Mouse (Mus musculus): ENCODE data around the gene Ntn1. TPM values are rescaled to one million over a fixed set of nuclear protein-coding genes. Genes with fewer than 3 reads are reported as not detected.

The Ntn1 gene
- polyA plus RNA-seq, 1 experiment: 6.1 TPM

DNA sequence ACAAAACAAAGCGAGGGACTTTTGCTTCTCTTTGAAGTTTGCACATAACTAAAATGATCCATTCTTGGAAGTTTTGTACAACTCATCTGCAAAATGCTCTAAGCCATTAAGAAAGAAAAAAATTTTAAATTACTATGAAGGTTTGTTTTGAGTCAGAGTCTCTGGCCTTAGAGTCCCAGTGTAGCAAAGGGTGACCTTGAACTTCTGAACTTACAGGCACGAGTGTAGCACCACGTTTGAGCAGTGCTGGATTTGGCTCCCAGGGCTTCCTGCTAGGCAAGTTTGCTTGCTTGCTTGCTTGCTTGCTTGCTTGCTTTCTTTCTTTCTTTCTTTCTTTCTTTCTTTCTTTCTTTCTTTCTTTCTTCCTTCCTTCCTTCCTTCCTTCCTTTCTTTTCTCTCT, 16.4 kb upstream of the Ntn1 start:
- no peak for TF ChIP-seq CTCF (IDR thresholded peaks at IDR 0.05; ENCODE audit: borderline replicate concordance, insufficient read depth, low read length)
- no peak for TF ChIP-seq POLR2A (IDR thresholded peaks at IDR 0.05; ENCODE audit: low read depth, low read length)
- H3K4me1 ChIP-seq (ENCODE audit: control insufficient read depth, insufficient read depth, low read length): no peaks in the 10 kb centered on the region
- H3K4me3 ChIP-seq (ENCODE audit: insufficient read depth, low read length): no peak overlapping the region
- no peak overlapping the region for H3K27ac ChIP-seq (ENCODE audit: insufficient read depth, low read length)

DNA sequence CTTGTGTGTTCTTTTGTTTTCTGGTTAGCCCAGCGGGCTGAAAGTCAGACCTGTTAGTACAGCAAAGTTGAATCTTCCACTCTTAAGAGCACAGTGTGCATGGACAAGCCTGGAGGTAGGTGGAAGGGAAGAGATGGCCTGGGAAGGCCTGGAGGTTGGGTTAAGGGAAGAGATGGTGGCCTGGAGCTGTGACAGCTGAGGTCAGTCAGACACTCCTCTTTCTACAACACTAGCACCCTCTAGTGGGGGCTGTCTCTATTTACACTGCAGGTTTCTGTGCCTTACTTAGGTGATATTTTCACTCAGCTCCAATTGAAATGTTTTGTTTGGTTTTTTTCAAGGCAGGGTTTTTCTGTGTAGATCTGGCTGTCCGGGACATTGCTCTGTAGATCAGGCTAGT, 7.5 kb upstream of the Ntn1 start:
- no peak overlapping the region for H3K27ac ChIP-seq (ENCODE audit: insufficient read depth, low read length)
- TF ChIP-seq CTCF (IDR thresholded peaks at IDR 0.05; ENCODE audit: borderline replicate concordance, insufficient read depth, low read length): peak; percentile 52; the same call in 1 of the 2 replicates
- no peak for TF ChIP-seq POLR2A (IDR thresholded peaks at IDR 0.05; ENCODE audit: low read depth, low read length)
- no peaks in the 10 kb centered on the region for H3K4me1 ChIP-seq (ENCODE audit: control insufficient read depth, insufficient read depth, low read length)
- no peak overlapping the region for H3K4me3 ChIP-seq (ENCODE audit: insufficient read depth, low read length)

DNA sequence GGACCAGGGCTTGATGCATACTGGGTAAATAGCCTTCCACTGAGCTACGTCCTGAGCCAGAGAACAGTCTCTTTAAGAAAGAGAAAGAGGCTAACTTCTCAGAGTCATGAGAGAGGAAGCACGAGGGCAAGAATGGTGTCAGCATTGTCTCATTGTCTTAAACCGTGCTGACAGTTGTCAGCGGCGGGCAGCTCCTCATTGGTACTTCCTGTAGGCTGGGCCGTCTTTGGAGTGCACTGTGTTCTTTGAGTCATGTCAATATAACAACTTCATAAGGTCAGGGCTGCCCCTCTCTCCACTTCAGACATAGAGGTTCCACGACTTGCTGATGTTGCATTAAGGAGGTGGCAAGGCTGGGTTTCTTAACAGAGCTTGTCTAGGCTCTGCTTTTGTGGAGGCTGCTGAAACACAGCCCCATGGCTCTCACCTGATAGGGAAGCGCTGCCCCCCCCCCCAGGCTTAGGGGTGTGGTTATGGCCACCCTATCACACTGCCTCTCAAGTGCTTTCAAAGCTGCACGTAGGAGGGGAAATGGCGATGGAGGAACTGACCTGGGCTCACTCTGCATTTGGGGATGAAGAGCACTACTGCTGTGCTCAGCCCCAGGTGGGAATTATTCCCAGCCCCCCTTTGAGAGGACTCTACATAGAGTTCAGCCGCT, 6.8 kb upstream of the Ntn1 start:
- TF ChIP-seq CTCF (IDR thresholded peaks at IDR 0.05; ENCODE audit: borderline replicate concordance, insufficient read depth, low read length) (no peak), POLR2A (IDR thresholded peaks at IDR 0.05; ENCODE audit: low read depth, low read length) (no peak)

DNA sequence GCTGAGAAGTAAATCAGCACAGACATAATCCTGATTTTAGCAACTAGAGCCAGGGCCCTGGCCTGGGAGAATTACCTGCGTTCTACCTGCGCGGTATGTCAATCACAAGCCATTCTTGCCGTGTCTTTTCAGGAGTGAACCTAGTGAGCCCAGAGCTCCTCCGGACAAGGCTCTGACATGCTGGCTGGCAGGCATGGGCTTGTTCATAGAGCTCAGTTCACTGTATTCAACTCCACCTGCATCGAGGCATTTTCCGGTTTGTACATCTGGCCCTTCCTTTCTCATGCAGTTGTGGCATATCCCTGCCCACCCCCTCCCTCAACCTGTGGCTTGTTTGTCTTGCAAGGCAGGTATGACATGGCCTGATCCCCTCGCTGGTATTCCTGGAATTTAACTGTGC, 5.0 kb upstream of the Ntn1 start:
- Histone ChIP-seq H3K4me1 (ENCODE audit: control insufficient read depth, insufficient read depth, low read length) (no peaks in the 10 kb centered on the region), H3K4me3 (ENCODE audit: insufficient read depth, low read length) (no peak overlapping the region), H3K27ac (ENCODE audit: insufficient read depth, low read length) (no peak overlapping the region)
- TF ChIP-seq CTCF (IDR thresholded peaks at IDR 0.05; ENCODE audit: borderline replicate concordance, insufficient read depth, low read length): no peak
- TF ChIP-seq POLR2A (IDR thresholded peaks at IDR 0.05; ENCODE audit: low read depth, low read length): no peak

More for the DNA sequence above, 6.8 kb upstream of the Ntn1 start:
- Histone ChIP-seq H3K4me3 (ENCODE audit: insufficient read depth, low read length) (no peak overlapping the region), H3K27ac (ENCODE audit: insufficient read depth, low read length) (no peak overlapping the region), H3K4me1 (ENCODE audit: control insufficient read depth, insufficient read depth, low read length) (no peaks in the 10 kb centered on the region)

DNA sequence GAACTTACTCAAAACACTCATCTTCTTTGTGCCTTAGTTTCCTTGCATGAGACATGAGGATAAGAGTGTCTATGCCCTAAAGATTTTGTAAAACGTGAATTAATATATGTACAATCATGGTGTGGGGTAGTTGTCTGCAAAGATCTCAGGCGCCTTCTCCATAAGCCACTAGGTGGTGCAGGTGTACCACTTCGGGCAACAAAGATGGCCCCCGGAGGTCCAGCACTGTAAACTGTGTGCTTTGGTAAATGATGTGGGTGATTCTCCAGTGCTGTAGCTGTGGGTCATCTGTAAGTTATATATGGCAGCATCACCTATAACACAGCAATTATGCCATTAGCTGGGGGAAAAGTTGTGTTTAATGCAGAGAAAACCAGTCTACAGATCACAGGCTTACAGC, 3.6 kb upstream of the Ntn1 start:
- no peak for TF ChIP-seq POLR2A (IDR thresholded peaks at IDR 0.05; ENCODE audit: low read depth, low read length)
- TF ChIP-seq CTCF (IDR thresholded peaks at IDR 0.05; ENCODE audit: borderline replicate concordance, insufficient read depth, low read length): peak; percentile 5; the same call in 1 of the 2 replicates
- Histone ChIP-seq H3K27ac (ENCODE audit: insufficient read depth, low read length) (no peak overlapping the region), H3K4me3 (ENCODE audit: insufficient read depth, low read length) (no peak overlapping the region)

DNA sequence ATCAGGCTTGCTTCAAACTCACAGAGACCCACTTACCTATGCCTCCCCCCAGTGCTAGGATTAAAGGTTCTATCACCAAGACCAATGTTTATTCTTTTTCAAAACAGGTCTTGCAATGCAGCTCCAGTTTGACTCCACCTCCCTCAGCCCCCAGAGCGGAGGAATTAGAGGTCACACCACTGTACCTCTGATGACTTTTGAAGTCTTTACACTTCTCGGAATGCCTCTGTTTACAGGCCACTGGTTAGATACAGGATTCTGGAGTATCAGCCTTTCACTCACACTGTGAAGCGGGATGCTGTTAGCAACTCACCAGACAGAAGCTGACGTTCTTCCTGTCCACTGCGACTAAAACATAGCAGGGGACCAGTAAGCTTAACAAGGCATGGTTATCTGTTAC, 805 bp upstream of the Ntn1 start:
- no peak overlapping the region for H3K4me3 ChIP-seq (ENCODE audit: insufficient read depth, low read length)
- no peak for TF ChIP-seq POLR2A (IDR thresholded peaks at IDR 0.05; ENCODE audit: low read depth, low read length)
- no peak for TF ChIP-seq CTCF (IDR thresholded peaks at IDR 0.05; ENCODE audit: borderline replicate concordance, insufficient read depth, low read length)
- H3K4me1 ChIP-seq (ENCODE audit: control insufficient read depth, insufficient read depth, low read length): no peaks in the 10 kb centered on the region
- H3K27ac ChIP-seq (ENCODE audit: insufficient read depth, low read length): no peak overlapping the region

More for the DNA sequence above, 3.6 kb upstream of the Ntn1 start:
- no peaks in the 10 kb centered on the region for H3K4me1 ChIP-seq (ENCODE audit: control insufficient read depth, insufficient read depth, low read length)

DNA sequence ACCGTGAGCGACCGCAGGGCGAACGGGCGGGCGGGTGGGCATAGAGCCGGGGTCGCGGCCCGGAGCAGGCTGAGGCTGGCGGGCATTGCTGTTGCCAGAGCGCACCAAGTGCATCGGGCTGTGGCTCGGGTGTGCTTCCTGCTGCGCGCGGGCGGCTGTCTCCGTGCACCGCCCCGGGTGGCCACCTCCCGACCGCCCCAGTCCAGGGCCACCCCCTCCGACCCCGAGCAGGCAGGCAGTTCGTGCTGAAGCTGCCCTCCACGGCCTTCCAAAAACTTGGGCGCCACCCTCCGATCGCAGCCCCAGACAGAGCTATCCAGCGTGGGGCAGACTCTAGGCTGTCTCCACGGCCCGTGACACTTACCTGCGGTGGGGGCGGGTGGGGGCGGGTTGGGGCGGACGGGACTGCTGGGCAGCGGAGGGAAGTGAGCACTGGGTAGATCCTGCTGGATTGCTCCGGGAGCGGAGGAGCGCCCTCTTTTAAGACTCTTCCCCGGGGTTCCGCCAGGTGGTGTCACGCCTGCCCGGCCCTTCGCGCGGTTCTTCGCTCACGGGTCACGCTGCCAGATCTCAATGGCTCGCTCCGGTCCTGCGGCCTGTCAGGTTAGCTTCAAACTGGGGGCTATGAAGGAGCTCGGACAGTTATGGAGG, 477 bp downstream of the Ntn1 start:
- Histone ChIP-seq H3K4me1 (ENCODE audit: control insufficient read depth, insufficient read depth, low read length) (no peaks in the 10 kb centered on the region), H3K4me3 (ENCODE audit: insufficient read depth, low read length) (peak overlapping the region; percentile 24; the same call in 1 of the 2 replicates), H3K27ac (ENCODE audit: insufficient read depth, low read length) (no peak overlapping the region)
- no peak for TF ChIP-seq CTCF (IDR thresholded peaks at IDR 0.05; ENCODE audit: borderline replicate concordance, insufficient read depth, low read length)

DNA sequence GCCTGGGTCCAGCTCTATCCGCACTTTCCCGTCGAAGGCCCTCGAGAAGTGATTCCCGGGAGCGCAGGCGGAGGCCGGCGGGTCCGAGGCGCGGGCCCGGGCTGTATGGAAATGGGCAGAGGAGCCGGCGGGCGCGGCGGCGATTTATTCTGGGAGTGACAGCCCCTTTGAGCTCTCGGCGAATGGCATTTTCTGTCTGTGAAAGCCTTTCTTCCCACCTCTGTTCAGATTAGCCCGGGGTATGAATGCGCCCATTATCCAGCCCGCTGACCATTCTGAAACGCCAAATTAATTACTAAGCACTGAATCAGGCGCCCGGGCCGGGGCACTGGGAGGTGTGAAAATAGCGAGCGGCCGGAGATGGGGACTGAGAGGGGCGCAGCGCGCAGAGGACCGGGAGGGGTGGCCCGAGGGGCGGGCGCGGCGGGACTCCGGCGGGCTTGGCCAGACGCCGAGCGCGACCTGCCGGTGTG, 1.0 kb downstream of the Ntn1 start:
- peak overlapping the region; percentile 24 for H3K4me3 ChIP-seq (ENCODE audit: insufficient read depth, low read length)
- TF ChIP-seq CTCF (IDR thresholded peaks at IDR 0.05; ENCODE audit: borderline replicate concordance, insufficient read depth, low read length) (no peak), POLR2A (IDR thresholded peaks at IDR 0.05; ENCODE audit: low read depth, low read length) (no peak)
- H3K4me1 ChIP-seq (ENCODE audit: control insufficient read depth, insufficient read depth, low read length): no peaks in the 10 kb centered on the region
- no peak overlapping the region for H3K27ac ChIP-seq (ENCODE audit: insufficient read depth, low read length)

DNA sequence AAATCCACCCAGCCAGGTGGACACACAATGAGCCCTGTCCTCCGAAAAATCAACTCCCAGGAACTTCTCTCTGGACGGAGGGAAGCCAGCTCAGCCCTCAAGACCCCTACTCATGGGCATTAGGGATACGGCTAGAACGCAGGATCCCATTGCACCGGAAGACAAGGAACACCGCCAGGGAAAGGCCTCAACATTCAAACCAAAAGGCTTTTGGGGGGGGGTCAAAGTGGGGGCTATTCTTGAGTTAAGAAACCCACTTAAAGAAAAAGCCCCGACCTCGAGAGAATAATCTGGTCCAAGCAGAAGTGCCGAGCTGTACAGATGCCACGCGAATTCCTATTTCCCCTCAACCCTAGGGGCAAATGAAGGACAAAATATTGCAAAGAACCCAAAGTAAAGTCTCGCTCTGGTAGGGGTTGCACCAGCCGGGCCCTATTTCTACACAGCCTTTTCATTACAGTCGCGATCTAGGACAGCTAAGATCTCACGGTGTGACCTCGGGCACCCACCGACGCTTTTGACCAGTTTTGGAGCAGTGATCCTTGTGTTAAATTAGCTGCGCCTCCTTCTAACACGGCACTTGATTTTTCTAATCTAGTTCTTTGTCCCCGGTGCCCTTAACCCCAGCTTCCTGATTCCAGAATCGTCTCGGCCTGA, 1.6 kb downstream of the Ntn1 start:
- Histone ChIP-seq H3K27ac (ENCODE audit: insufficient read depth, low read length) (no peak overlapping the region), H3K4me1 (ENCODE audit: control insufficient read depth, insufficient read depth, low read length) (no peaks in the 10 kb centered on the region), H3K4me3 (ENCODE audit: insufficient read depth, low read length) (peak overlapping the region; percentile 24; the same call in 1 of the 2 replicates)
- TF ChIP-seq CTCF (IDR thresholded peaks at IDR 0.05; ENCODE audit: borderline replicate concordance, insufficient read depth, low read length): no peak
- no peak for TF ChIP-seq POLR2A (IDR thresholded peaks at IDR 0.05; ENCODE audit: low read depth, low read length)

DNA sequence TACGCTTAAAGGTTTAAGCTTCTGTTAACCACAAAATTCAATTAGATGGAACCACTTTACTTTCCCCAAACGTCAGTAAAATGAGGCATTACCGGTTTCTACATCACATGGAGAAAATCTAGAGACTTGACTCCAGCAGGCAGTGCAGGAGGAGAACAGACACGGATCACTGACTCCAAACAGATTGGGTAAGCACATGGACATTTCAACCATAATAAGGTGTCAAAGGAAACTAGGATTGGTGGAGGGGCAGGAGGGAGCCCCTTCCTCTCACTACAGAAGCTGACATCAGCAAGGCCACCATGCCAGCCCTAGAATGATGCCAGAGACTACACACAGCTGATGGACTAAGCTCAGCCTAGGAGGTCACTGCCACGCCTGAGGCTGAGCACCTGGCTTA, 5.1 kb downstream of the Ntn1 start:
- TF ChIP-seq POLR2A (IDR thresholded peaks at IDR 0.05; ENCODE audit: low read depth, low read length): no peak
- no peak for TF ChIP-seq CTCF (IDR thresholded peaks at IDR 0.05; ENCODE audit: borderline replicate concordance, insufficient read depth, low read length)
- H3K4me1 ChIP-seq (ENCODE audit: control insufficient read depth, insufficient read depth, low read length): no peaks in the 10 kb centered on the region
- no peak overlapping the region for H3K4me3 ChIP-seq (ENCODE audit: insufficient read depth, low read length)
- H3K27ac ChIP-seq (ENCODE audit: insufficient read depth, low read length): no peak overlapping the region

All from embryonic fibroblast, embryonic 13.5 days (primary cell).